In genomic region chr19:10431841-10432240, GRCm38 (mm10) we compare ENCODE assay signal across 19 mouse cellular contexts. TPM values are rescaled to one million over a fixed set of nuclear protein-coding genes. Genes with fewer than 3 reads are reported as not detected.
DNase-seq lines count a peak whose midpoint lies in the region; ATAC-seq lines count a peak whose summit lies in the region.
"Had no signal": no experiment of that assay in that cellular context is flagged by ENCODE, and none has a peak within 500 bp of the region (broad histone marks: within the 10 kb centered on the region; RNA-seq: fewer than 3 reads in every experiment).

No protein-coding gene starts in this region.

- 47% methylated on average over 4 of the region's 4 CpGs for WGBS in heart, embryonic 13.5 days
- WGBS in heart, embryonic 10.5 days = 36% methylated on average over 4 of the region's 4 CpGs
- 41% methylated on average over 4 of the region's 4 CpGs for WGBS in liver, embryonic 13.5 days (ENCODE audit: insufficient replicate concordance)
- 29% methylated on average over 4 of the region's 4 CpGs for whole genome bisulfite sequencing in forebrain, embryonic 15.5 days
- 37% methylated on average over 4 of the region's 4 CpGs for WGBS in limb, embryonic 10.5 days

- H3K36me3 ChIP-seq in heart, embryonic 13.5 days = no peaks in the 10 kb centered on the region
- no peaks in the 10 kb centered on the region for H3K36me3 ChIP-seq in heart, embryonic 10.5 days
- no peaks in the 10 kb centered on the region for H3K36me3 ChIP-seq in liver, embryonic 13.5 days
- no peaks in the 10 kb centered on the region for H3K36me3 ChIP-seq in forebrain, embryonic 15.5 days
- no peaks in the 10 kb centered on the region for H3K36me3 ChIP-seq in limb, embryonic 10.5 days
- H3K36me3 ChIP-seq: embryonic facial prominence, embryonic 12.5 days had no signal

- no peak overlapping the region for H3K4me3 ChIP-seq in heart, embryonic 13.5 days
- H3K4me3 ChIP-seq in heart, embryonic 10.5 days = no peak overlapping the region
- H3K4me3 ChIP-seq in liver, embryonic 13.5 days (replicated peaks) = no peak overlapping the region
- no peak overlapping the region for H3K4me3 ChIP-seq in forebrain, embryonic 15.5 days
- H3K4me3 ChIP-seq in limb, embryonic 10.5 days = no peak overlapping the region
- H3K4me3 ChIP-seq: embryonic facial prominence, embryonic 12.5 days had no signal

- ATAC-seq in heart, embryonic 13.5 days (ENCODE audit: extremely low read depth, insufficient number of reproducible peaks, low FRiP score, low TSS enrichment) = no peak
- 0 out of 2 replicates have a peak, but pooled peaks have one; percentile 5 for ATAC-seq in liver, embryonic 13.5 days (ENCODE audit: low read depth)
- peak; percentile 34; the same call in 1 of the 2 replicates for ATAC-seq in forebrain, embryonic 15.5 days (replicated peaks)
- ATAC-seq: hindbrain, postnatal 0 days had no signal

- H3K4me2 ChIP-seq in heart, embryonic 13.5 days = no peak overlapping the region
- peak overlapping the region; percentile 22; the same call in 1 of the 2 replicates for H3K4me2 ChIP-seq in liver, embryonic 13.5 days
- no peak overlapping the region for H3K4me2 ChIP-seq in forebrain, embryonic 15.5 days (replicated peaks)
- H3K4me2 ChIP-seq: embryonic facial prominence, embryonic 12.5 days had no signal

- H3K4me1 ChIP-seq in heart, embryonic 13.5 days = peaks cover 55% of the 10 kb centered on the region
- H3K4me1 ChIP-seq in heart, embryonic 10.5 days = peaks cover 54% of the 10 kb centered on the region
- H3K4me1 ChIP-seq in liver, embryonic 13.5 days (replicated peaks) = peaks cover 35% of the 10 kb centered on the region
- H3K4me1 ChIP-seq in forebrain, embryonic 15.5 days = peaks cover 29% of the 10 kb centered on the region
- H3K4me1 ChIP-seq in limb, embryonic 10.5 days = peaks cover 43% of the 10 kb centered on the region

- H3K27me3 ChIP-seq in heart, embryonic 13.5 days (replicated peaks) = peaks cover 62% of the 10 kb centered on the region
- peaks cover 84% of the 10 kb centered on the region for H3K27me3 ChIP-seq in heart, embryonic 10.5 days (ENCODE audit: insufficient read depth, poor library complexity, severe bottlenecking)
- peaks cover 11% of the 10 kb centered on the region; the same call in 1 of the 2 replicates for H3K27me3 ChIP-seq in liver, embryonic 13.5 days
- no peaks in the 10 kb centered on the region for H3K27me3 ChIP-seq in forebrain, embryonic 15.5 days
- H3K27me3 ChIP-seq in limb, embryonic 10.5 days (ENCODE audit: low read depth, poor library complexity, severe bottlenecking) = peaks cover 18% of the 10 kb centered on the region

- 0 out of 2 replicates have a peak overlapping the region, but pooled peaks have one; percentile 10 for H3K9ac ChIP-seq in heart, embryonic 13.5 days
- 0 out of 2 replicates have a peak overlapping the region, but pooled peaks have one; percentile 31 for H3K9ac ChIP-seq in liver, embryonic 13.5 days
- no peak overlapping the region for H3K9ac ChIP-seq in forebrain, embryonic 15.5 days (replicated peaks)
- H3K9ac ChIP-seq: embryonic facial prominence, embryonic 12.5 days had no signal

- H3K9me3 ChIP-seq in heart, embryonic 13.5 days = no peaks in the 10 kb centered on the region
- no peaks in the 10 kb centered on the region for H3K9me3 ChIP-seq in heart, embryonic 10.5 days
- no peaks in the 10 kb centered on the region for H3K9me3 ChIP-seq in liver, embryonic 13.5 days (replicated peaks)
- no peaks in the 10 kb centered on the region for H3K9me3 ChIP-seq in forebrain, embryonic 15.5 days
- no peaks in the 10 kb centered on the region for H3K9me3 ChIP-seq in limb, embryonic 10.5 days (replicated peaks)
- H3K9me3 ChIP-seq: embryonic facial prominence, embryonic 12.5 days had no signal

- no peak overlapping the region for H3K27ac ChIP-seq in heart, embryonic 13.5 days (replicated peaks)
- H3K27ac ChIP-seq in heart, embryonic 10.5 days = no peak overlapping the region
- H3K27ac ChIP-seq in liver, embryonic 13.5 days = peak overlapping the region; percentile 29; the same call in 1 of the 2 replicates
- peak overlapping the region; percentile 32; the same call in 1 of the 2 replicates for H3K27ac ChIP-seq in forebrain, embryonic 15.5 days (replicated peaks)
- H3K27ac ChIP-seq in limb, embryonic 10.5 days = no peak overlapping the region
- H3K27ac ChIP-seq: embryonic facial prominence, embryonic 12.5 days; hindbrain, postnatal 0 days had no signal

- DNase-seq in cerebellum, adult 9-11 months = peak; percentile 51
- no peak for DNase-seq in cerebellum, postnatal 25 days
- no peak for DNase-seq in heart, embryonic 10.5 days (ENCODE audit: low spot score)
- DNase-seq in liver, embryonic 13.5 days = no peak
- DNase-seq in liver = no peak
- DNase-seq in limb, embryonic 10.5 days (ENCODE audit: low spot score) = no peak
- DNase-seq: adrenal gland, postnatal 25 days; gastrocnemius, postnatal 36 days; kidney, adult 9 months; kidney, postnatal 14 days; layer of hippocampus, postnatal 36 days; lung, postnatal 4 days; right cerebral cortex, postnatal 25 days; spleen, adult 18-20 months had no signal

RNA-seq across cellular contexts. Expression of gene Lrrc10b, which starts 25.4 kb away (rescaled TPM):
- polyA plus RNA-seq in heart, embryonic 13.5 days (2015; fragmentation: Nextera tagmentation; extraction: Ambion mirVana) = 0.09 and 0.11 TPM in 2 replicates
- 0.06 and 0.18 TPM in 2 replicates for polyA plus RNA-seq in heart, embryonic 10.5 days (2016; fragmentation: Nextera tagmentation; extraction: Ambion mirVana)
- polyA plus RNA-seq in liver, embryonic 13.5 days (2015; fragmentation: Nextera tagmentation; extraction: Ambion mirVana) = 0.06 TPM in 1 of 2 replicates, not detected in the other
- polyA plus RNA-seq in forebrain, embryonic 15.5 days (2015; fragmentation: Nextera tagmentation; extraction: Ambion mirVana) = 0.40 and 1.1 TPM in 2 replicates
- polyA plus RNA-seq in limb, embryonic 10.5 days (2016; fragmentation: Nextera tagmentation; extraction: Ambion mirVana) = 0.11 TPM in 1 of 2 replicates, not detected in the other
- polyA plus RNA-seq: liver, adult 2 months had no signal

RNA-seq across cellular contexts. Expression of gene Syt7, which starts 43.0 kb away (rescaled TPM):
- polyA plus RNA-seq in heart, embryonic 13.5 days (2015; fragmentation: Nextera tagmentation; extraction: Ambion mirVana) = 0.43 and 0.61 TPM in 2 replicates
- 0.16 and 0.35 TPM in 2 replicates for polyA plus RNA-seq in heart, embryonic 10.5 days (2016; fragmentation: Nextera tagmentation; extraction: Ambion mirVana)
- polyA plus RNA-seq in liver, embryonic 13.5 days (2015; fragmentation: Nextera tagmentation; extraction: Ambion mirVana) = 0.10 and 0.21 TPM in 2 replicates
- 8.9 and 10.3 TPM in 2 replicates for polyA plus RNA-seq in forebrain, embryonic 15.5 days (2015; fragmentation: Nextera tagmentation; extraction: Ambion mirVana)
- polyA plus RNA-seq in limb, embryonic 10.5 days (2016; fragmentation: Nextera tagmentation; extraction: Ambion mirVana) = 0.33 and 0.41 TPM in 2 replicates

RNA-seq across cellular contexts. Expression of gene Ppp1r32, which starts 50.9 kb away (rescaled TPM):
- polyA plus RNA-seq in heart, embryonic 13.5 days (2015; fragmentation: Nextera tagmentation; extraction: Ambion mirVana) = 0.10 and 0.19 TPM in 2 replicates
- not detected in 2 replicates for polyA plus RNA-seq in heart, embryonic 10.5 days (2016; fragmentation: Nextera tagmentation; extraction: Ambion mirVana)
- polyA plus RNA-seq in liver, embryonic 13.5 days (2015; fragmentation: Nextera tagmentation; extraction: Ambion mirVana) = not detected in 2 replicates
- polyA plus RNA-seq in forebrain, embryonic 15.5 days (2015; fragmentation: Nextera tagmentation; extraction: Ambion mirVana) = 1.5 and 3.0 TPM in 2 replicates
- polyA plus RNA-seq in limb, embryonic 10.5 days (2016; fragmentation: Nextera tagmentation; extraction: Ambion mirVana) = not detected in 2 replicates

Comparison
In these comparisons a context has a peak if more than half of its experiments do, and no peak if none do; other contexts are left out.
1. H3K27ac ChIP-seq: peak in liver, embryonic 13.5 days (single experiment) and forebrain, embryonic 15.5 days (single experiment); none in heart, embryonic 13.5 days (single experiment), heart, embryonic 10.5 days (single experiment) and limb, embryonic 10.5 days (single experiment).